Mouse (Mus musculus) thymus, postnatal 4 days (tissue): Measurements from ENCODE around the gene Rnf10.

ENCODE experiments used
- DNase-seq: peaks from one replicate; pipeline ENCODE4 v3.0.0; 2021

Rnf10 gene

GRCm38 (mm10) chr5:115274771-115275170 lies 2.1 kb upstream of the Rnf10 start:
- DNase-seq, result no peak

GRCm38 (mm10) chr5:115274353-115274752 lies 1.7 kb upstream of the Rnf10 start:
- DNase-seq, result no peak

- DNase-seq, result no peak
These were observed 944 bp upstream of the Rnf10 start for GRCm38 (mm10) chr5:115273549-115274135.

GRCm38 (mm10) chr5:115271931-115272811 lies 527 bp downstream of the Rnf10 start:
- DNase-seq, result peak; percentile 75

- no peak for DNase-seq
These were observed 2.7 kb downstream of the Rnf10 start for GRCm38 (mm10) chr5:115269969-115270368.

GRCm38 (mm10) chr5:115268266-115268665 lies 4.4 kb downstream of the Rnf10 start:
- no peak for DNase-seq

- DNase-seq, result no peak
These were observed 5.1 kb downstream of the Rnf10 start for GRCm38 (mm10) chr5:115267469-115268045.

- DNase-seq, result no peak
These were observed 5.8 kb downstream of the Rnf10 start for GRCm38 (mm10) chr5:115266787-115267468.

- no peak for DNase-seq
These were observed 6.4 kb downstream of the Rnf10 start for GRCm38 (mm10) chr5:115266340-115266739.

GRCm38 (mm10) chr5:115262502-115263291 lies 10.0 kb downstream of the Rnf10 start:
- no peak for DNase-seq

GRCm38 (mm10) chr5:115261880-115262279 lies 10.8 kb downstream of the Rnf10 start:
- DNase-seq, result no peak

- DNase-seq, result no peak
These were observed 11.6 kb downstream of the Rnf10 start for GRCm38 (mm10) chr5:115261141-115261540.

GRCm38 (mm10) chr5:115260356-115260755 lies 12.3 kb downstream of the Rnf10 start:
- no peak for DNase-seq

GRCm38 (mm10) chr5:115256909-115257546 lies 15.7 kb downstream of the Rnf10 start:
- DNase-seq, result no peak

- DNase-seq, result no peak
These were observed 17.2 kb downstream of the Rnf10 start for GRCm38 (mm10) chr5:115255472-115255871.

- no peak for DNase-seq
These were observed 32.5 kb downstream of the Rnf10 start for GRCm38 (mm10) chr5:115240191-115240590.

- no peak for DNase-seq
These were observed 33.9 kb downstream of the Rnf10 start for GRCm38 (mm10) chr5:115238729-115239195.

- DNase-seq, result peak; percentile 94
These were observed 34.6 kb downstream of the Rnf10 start for GRCm38 (mm10) chr5:115237803-115238728.

GRCm38 (mm10) chr5:115235786-115236263 lies 36.9 kb downstream of the Rnf10 start, which contains the start of gene Pop5:
Gene Pop5 (plus strand): TSS chr5:115235836.
- DNase-seq, result peak; percentile 96

- DNase-seq, result peak; percentile 51
These were observed 37.4 kb downstream of the Rnf10 start for GRCm38 (mm10) chr5:115235323-115235771.
